Mouse (Mus musculus): Measurements from ENCODE around the gene Sh3bp5. TPM values are rescaled to one million over a fixed set of nuclear protein-coding genes. Genes with fewer than 3 reads are reported as not detected.

Sh3bp5 gene
- polyA plus RNA-seq, 1 experiment from 2014 or later: 17.3 TPM

GRCm38 (mm10) chr14:31414967-31415376 lies 20.9 kb downstream of the Sh3bp5 start:
- H3K36me3 ChIP-seq: peaks cover 9% of the 10 kb centered on the region; the same call in 1 of the 2 replicates
- H3K27me3 ChIP-seq (ENCODE audit: low read depth, poor library complexity, severe bottlenecking): no peaks in the 10 kb centered on the region
- WGBS: 76% methylated on average over 7 of the region's 7 CpGs
- H3K9me3 ChIP-seq (replicated peaks): no peaks in the 10 kb centered on the region
- H3K4me1 ChIP-seq: peaks cover 39% of the 10 kb centered on the region
- DNase-seq (ENCODE audit: low spot score): no peak
- no peak overlapping the region for H3K4me3 ChIP-seq
- no peak overlapping the region for H3K27ac ChIP-seq (replicated peaks)

GRCm38 (mm10) chr14:31414235-31414966 lies 21.5 kb downstream of the Sh3bp5 start:
- Histone ChIP-seq H3K4me3 (no peak overlapping the region), H3K4me1 (peaks cover 34% of the 10 kb centered on the region), H3K9me3 (replicated peaks) (no peaks in the 10 kb centered on the region), H3K27me3 (ENCODE audit: low read depth, poor library complexity, severe bottlenecking) (no peaks in the 10 kb centered on the region), H3K27ac (replicated peaks) (peak overlapping the region; percentile 56), H3K36me3 (peaks cover 9% of the 10 kb centered on the region; the same call in 1 of the 2 replicates)
- no peak for DNase-seq (ENCODE audit: low spot score)
- WGBS: 79% methylated on average over 10 of the region's 10 CpGs

DNA sequence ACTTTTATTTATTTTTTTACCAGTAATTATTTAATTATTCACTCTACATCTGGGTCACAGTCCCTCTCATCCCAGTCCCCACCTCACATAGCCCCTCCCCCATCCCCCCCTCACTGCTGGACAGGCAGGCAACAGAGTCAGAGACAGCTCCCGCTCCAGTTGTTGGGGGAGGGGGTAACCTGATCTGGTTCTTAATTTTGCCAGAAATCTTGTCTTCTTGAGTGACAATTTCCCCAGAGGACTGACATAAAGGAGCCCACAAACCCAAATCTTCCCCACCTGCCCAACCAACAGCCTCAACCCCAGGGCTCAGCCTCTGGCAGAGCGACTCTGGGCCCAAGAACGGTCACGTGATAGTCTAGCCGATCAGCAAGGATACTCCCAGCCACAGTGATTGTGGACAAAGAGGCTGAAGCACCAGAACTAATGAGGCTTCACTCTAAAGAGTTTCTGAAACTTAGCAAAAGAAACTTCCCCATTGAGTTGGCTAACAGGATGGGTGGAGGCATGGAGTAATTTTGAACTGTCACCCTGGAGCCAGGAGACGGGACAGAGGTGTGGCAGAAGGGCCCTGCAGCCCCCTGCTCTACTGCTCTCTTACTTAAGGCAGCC lies 22.3 kb downstream of the Sh3bp5 start:
- H3K36me3 ChIP-seq: peaks cover 9% of the 10 kb centered on the region; the same call in 1 of the 2 replicates
- H3K4me1 ChIP-seq: peaks cover 29% of the 10 kb centered on the region
- H3K4me3 ChIP-seq: no peak overlapping the region
- H3K27ac ChIP-seq (replicated peaks): peak overlapping the region; percentile 56
- H3K9me3 ChIP-seq (replicated peaks): no peaks in the 10 kb centered on the region
- 45% methylated on average over 6 of the region's 6 CpGs for WGBS
- no peaks in the 10 kb centered on the region for H3K27me3 ChIP-seq (ENCODE audit: low read depth, poor library complexity, severe bottlenecking)
- no peak for DNase-seq (ENCODE audit: low spot score)

GRCm38 (mm10) chr14:31412651-31413056 lies 23.2 kb downstream of the Sh3bp5 start:
- H3K36me3 ChIP-seq: peaks cover 9% of the 10 kb centered on the region; the same call in 1 of the 2 replicates
- no peak overlapping the region for H3K4me3 ChIP-seq
- DNase-seq (ENCODE audit: low spot score): no peak
- no peak overlapping the region for H3K27ac ChIP-seq (replicated peaks)
- H3K4me1 ChIP-seq: peaks cover 38% of the 10 kb centered on the region
- no peaks in the 10 kb centered on the region for H3K9me3 ChIP-seq (replicated peaks)
- WGBS: 83% methylated on average over 10 of the region's 10 CpGs
- no peaks in the 10 kb centered on the region for H3K27me3 ChIP-seq (ENCODE audit: low read depth, poor library complexity, severe bottlenecking)

- H3K4me1 ChIP-seq: peaks cover 45% of the 10 kb centered on the region
- WGBS: 90% methylated on average over 4 of the region's 4 CpGs
These were observed 25.1 kb downstream of the Sh3bp5 start for GRCm38 (mm10) chr14:31410737-31411136.

GRCm38 (mm10) chr14:31410123-31410724 lies 25.7 kb downstream of the Sh3bp5 start:
- no peak for DNase-seq (ENCODE audit: low spot score)
- Histone ChIP-seq H3K27me3 (ENCODE audit: low read depth, poor library complexity, severe bottlenecking) (no peaks in the 10 kb centered on the region), H3K27ac (replicated peaks) (no peak overlapping the region; the same call in 1 of the 2 replicates), H3K9me3 (replicated peaks) (no peaks in the 10 kb centered on the region), H3K36me3 (peaks cover 9% of the 10 kb centered on the region; the same call in 1 of the 2 replicates), H3K4me1 (peaks cover 45% of the 10 kb centered on the region), H3K4me3 (no peak overlapping the region)
- 75% methylated on average over 9 of the region's 9 CpGs for WGBS

More at GRCm38 (mm10) chr14:31410737-31411136, 25.1 kb downstream of the Sh3bp5 start:
- Histone ChIP-seq H3K9me3 (replicated peaks) (no peaks in the 10 kb centered on the region), H3K4me3 (no peak overlapping the region), H3K27ac (replicated peaks) (no peak overlapping the region), H3K27me3 (ENCODE audit: low read depth, poor library complexity, severe bottlenecking) (no peaks in the 10 kb centered on the region), H3K36me3 (peaks cover 9% of the 10 kb centered on the region; the same call in 1 of the 2 replicates)
- DNase-seq (ENCODE audit: low spot score): no peak

GRCm38 (mm10) chr14:31408666-31409065 lies 27.2 kb downstream of the Sh3bp5 start:
- Histone ChIP-seq H3K4me3 (no peak overlapping the region), H3K27ac (replicated peaks) (no peak overlapping the region), H3K9me3 (replicated peaks) (no peaks in the 10 kb centered on the region), H3K4me1 (peaks cover 32% of the 10 kb centered on the region), H3K36me3 (peaks cover 9% of the 10 kb centered on the region; the same call in 1 of the 2 replicates), H3K27me3 (ENCODE audit: low read depth, poor library complexity, severe bottlenecking) (no peaks in the 10 kb centered on the region)
- no peak for DNase-seq (ENCODE audit: low spot score)
- WGBS: 63% methylated on average over 8 of the region's 8 CpGs

GRCm38 (mm10) chr14:31407911-31408604 lies 27.8 kb downstream of the Sh3bp5 start:
- H3K27me3 ChIP-seq (ENCODE audit: low read depth, poor library complexity, severe bottlenecking): no peaks in the 10 kb centered on the region
- H3K36me3 ChIP-seq: peaks cover 9% of the 10 kb centered on the region; the same call in 1 of the 2 replicates
- peaks cover 26% of the 10 kb centered on the region for H3K4me1 ChIP-seq
- H3K4me3 ChIP-seq: no peak overlapping the region
- H3K27ac ChIP-seq (replicated peaks): peak overlapping the region; percentile 40; the same call in 1 of the 2 replicates
- H3K9me3 ChIP-seq (replicated peaks): no peaks in the 10 kb centered on the region
- 70% methylated on average over 6 of the region's 6 CpGs for WGBS
- no peak for DNase-seq (ENCODE audit: low spot score)

DNA sequence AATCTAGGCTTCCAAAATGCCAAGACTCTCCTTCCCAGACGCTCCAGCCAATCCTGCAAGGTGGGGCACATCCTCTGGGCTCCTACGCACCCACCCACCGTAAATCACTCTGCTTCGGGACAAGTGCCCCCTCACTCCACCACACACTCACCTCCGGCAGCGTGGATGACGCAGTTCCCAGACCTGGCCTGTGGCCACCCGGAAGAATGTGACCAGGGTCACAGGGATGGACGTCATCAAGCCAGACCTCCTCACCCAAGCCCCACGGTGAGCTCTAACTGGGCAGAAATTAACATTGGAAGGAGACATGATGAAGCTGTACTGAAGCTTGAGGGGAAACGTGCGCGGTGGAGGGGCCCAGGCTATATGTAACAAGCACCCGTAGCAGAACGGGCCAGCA lies 28.7 kb downstream of the Sh3bp5 start:
- Histone ChIP-seq H3K27ac (replicated peaks) (peak overlapping the region; percentile 40; the same call in 1 of the 2 replicates), H3K9me3 (replicated peaks) (no peaks in the 10 kb centered on the region), H3K27me3 (ENCODE audit: low read depth, poor library complexity, severe bottlenecking) (no peaks in the 10 kb centered on the region), H3K4me1 (peaks cover 20% of the 10 kb centered on the region), H3K36me3 (peaks cover 9% of the 10 kb centered on the region; the same call in 1 of the 2 replicates), H3K4me3 (no peak overlapping the region)
- DNase-seq (ENCODE audit: low spot score): no peak
- WGBS: 88% methylated on average over 15 of the region's 15 CpGs

DNA sequence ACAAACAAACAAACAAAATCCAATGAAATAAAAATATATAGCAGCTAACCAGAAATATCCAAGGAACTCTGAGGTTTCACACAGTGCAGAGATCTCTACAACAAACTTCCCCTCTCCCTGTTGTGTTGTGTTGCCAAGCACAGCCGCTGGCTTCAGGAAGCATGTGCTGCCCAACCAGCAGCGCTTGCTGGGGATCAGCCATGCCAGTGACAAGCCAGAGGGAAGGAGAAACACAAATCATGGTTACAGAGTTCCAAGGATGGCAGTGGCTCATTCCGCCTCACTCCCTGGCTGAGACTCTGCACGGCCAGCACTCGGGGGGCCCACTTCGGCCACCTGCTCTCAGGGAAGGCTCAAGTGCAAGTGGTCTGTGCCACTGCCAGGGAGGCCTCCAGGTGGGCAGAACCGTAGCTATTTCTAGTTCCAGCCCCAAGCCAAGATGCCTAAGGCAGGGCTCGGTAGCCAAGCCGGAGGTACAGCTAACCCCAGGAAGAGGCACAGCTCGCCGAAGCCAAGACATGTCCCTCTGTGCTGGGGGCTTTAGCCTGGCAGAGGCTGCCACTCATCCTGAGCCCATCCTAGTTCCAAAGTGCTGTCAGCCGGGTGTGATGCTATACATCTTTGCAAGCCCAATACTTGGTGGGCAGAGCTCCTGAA lies 29.6 kb downstream of the Sh3bp5 start:
- H3K27me3 ChIP-seq (ENCODE audit: low read depth, poor library complexity, severe bottlenecking): no peaks in the 10 kb centered on the region
- DNase-seq (ENCODE audit: low spot score): no peak
- H3K27ac ChIP-seq (replicated peaks): no peak overlapping the region
- WGBS: 91% methylated on average over 12 of the region's 12 CpGs
- H3K9me3 ChIP-seq (replicated peaks): no peaks in the 10 kb centered on the region
- H3K36me3 ChIP-seq: peaks cover 7% of the 10 kb centered on the region; the same call in 1 of the 2 replicates
- H3K4me1 ChIP-seq: peaks cover 20% of the 10 kb centered on the region
- H3K4me3 ChIP-seq: no peak overlapping the region

- WGBS: 89% methylated on average over 6 of the region's 6 CpGs
- H3K4me3 ChIP-seq: no peak overlapping the region
- peaks cover 20% of the 10 kb centered on the region for H3K4me1 ChIP-seq
- H3K27me3 ChIP-seq (ENCODE audit: low read depth, poor library complexity, severe bottlenecking): no peaks in the 10 kb centered on the region
- 0 out of 2 replicates have a peak, but pooled peaks cover under 1% of the 10 kb centered on the region for H3K36me3 ChIP-seq
- no peak overlapping the region for H3K27ac ChIP-seq (replicated peaks)
- H3K9me3 ChIP-seq (replicated peaks): no peaks in the 10 kb centered on the region
- DNase-seq (ENCODE audit: low spot score): no peak
These were observed 30.2 kb downstream of the Sh3bp5 start for GRCm38 (mm10) chr14:31405652-31406051.

DNA sequence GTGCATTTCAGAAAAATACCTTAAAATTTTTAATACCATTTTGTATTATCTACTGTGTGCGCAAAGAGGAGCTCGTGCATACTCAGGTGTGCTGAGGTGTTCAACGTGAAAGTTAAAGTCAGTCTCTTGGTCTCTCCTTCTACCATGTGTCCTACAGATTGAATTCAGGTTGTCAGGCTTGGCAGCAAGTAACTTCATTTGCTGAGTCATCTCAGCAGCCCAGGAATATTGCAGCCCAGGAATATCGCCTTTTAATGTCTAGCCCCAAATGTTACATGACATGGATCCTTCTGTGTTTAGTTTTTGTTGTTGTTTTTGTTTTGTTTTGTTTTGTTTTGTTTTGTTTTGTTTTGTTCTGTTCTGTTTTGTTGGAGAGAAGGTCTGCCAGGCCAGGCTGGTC lies 31.2 kb downstream of the Sh3bp5 start:
- Histone ChIP-seq H3K4me3 (no peak overlapping the region), H3K4me1 (peaks cover 16% of the 10 kb centered on the region), H3K36me3 (no peaks in the 10 kb centered on the region), H3K27me3 (ENCODE audit: low read depth, poor library complexity, severe bottlenecking) (no peaks in the 10 kb centered on the region), H3K9me3 (replicated peaks) (no peaks in the 10 kb centered on the region), H3K27ac (replicated peaks) (no peak overlapping the region)
- no peak for DNase-seq (ENCODE audit: low spot score)
- WGBS: 96% methylated on average over 4 of the region's 4 CpGs
